Mouse (Mus musculus) forebrain, postnatal 0 days (tissue): ENCODE data around the gene Rogdi. TPM values are rescaled to one million over a fixed set of nuclear protein-coding genes. Genes with fewer than 3 reads are reported as not detected.

Source experiments
- ATAC-seq: fragments of 200-750 bp; cut with Nextera tagmentation; 2 replicates; pipeline ENCODE4 v1.8.0; 2017; ENCODE audit warnings: mild to moderate bottlenecking, moderate library complexity
- DNase-seq: peaks from one replicate; pipeline ENCODE4 v3.0.0-alpha.2; 2015
- H3K27ac ChIP-seq: fragments of 300-500 bp; sonication (generic); 2 replicates; pipeline ENCODE4 v1.5.1; 2014; ENCODE audit warnings: low read depth, mild to moderate bottlenecking, antibody characterized with exemption, low read length, moderate library complexity, mixed read lengths
- H3K27me3 ChIP-seq: fragments of 300-500 bp; sonication (generic); 2 replicates; pipeline ENCODE4 v1.6.1; 2014; ENCODE audit warnings: mild to moderate bottlenecking, low read length, mixed read lengths; ENCODE audit not compliant: insufficient read depth
- H3K36me3 ChIP-seq: fragments of 300-500 bp; sonication (generic); 2 replicates; pipeline ENCODE4 v1.6.1; 2014; ENCODE audit warnings: mild to moderate bottlenecking, moderate library complexity; ENCODE audit not compliant: insufficient read depth
- H3K4me1 ChIP-seq: fragments of 300-500 bp; sonication (generic); 2 replicates; pipeline ENCODE4 v1.6.1; 2014; ENCODE audit warnings: antibody characterized with exemption; ENCODE audit not compliant: insufficient read depth
- H3K4me2 ChIP-seq: fragments of 300-500 bp; sonication (generic); 2 replicates; pipeline ENCODE4 v1.6.1; 2014; ENCODE audit warnings: low read depth, mild to moderate bottlenecking, moderate library complexity
- H3K4me3 ChIP-seq: fragments of 300-500 bp; sonication (generic); 2 replicates; pipeline ENCODE4 v1.5.1; 2014; ENCODE audit warnings: low read depth, low read length, mixed read lengths
- H3K9ac ChIP-seq: fragments of 300-500 bp; sonication (generic); 2 replicates; pipeline ENCODE4 v1.6.1; 2014; ENCODE audit warnings: mild to moderate bottlenecking
- H3K9me3 ChIP-seq: fragments of 300-500 bp; sonication (generic); 2 replicates; pipeline ENCODE4 v1.6.1; 2016; ENCODE audit warnings: low read length
- CTCF ChIP-seq: sonication (generic); IDR thresholded peaks from 2 replicates; pipeline ENCODE4 v1.5.1; 2016; ENCODE audit warnings: antibody characterized with exemption, control low read depth, low read depth
- WGBS: fragments of 180-500 bp; shearing (Covaris S2); extraction: QIAGEN DNeasy Blood & Tissue Kit; methylation state at CpG from one replicate; pipeline ENCODE4 v1.1.7; 2014; 5-methylcytosine and 5-hydroxymethylcytosine counted together
- polyA plus RNA-seq: library from polyadenylated mRNA; unstranded; fragments of >200 nt; fragmentation: Nextera tagmentation; extraction: Ambion mirVana; gene quantifications from 2 replicates; pipeline ENCODE4 v1.2.1, GENCODE M21; 2015
- total RNA-seq: library from RNA; depleted of rRNA; stranded (reverse); fragments of >200 nt; gene quantifications from 2 replicates; pipeline ENCODE4 v1.2.3, GENCODE M21; 2014

The Rogdi gene
- total and polyA plus RNA-seq, 2 experiments from 2014 or later: 75.3 to 130 TPM

DNA sequence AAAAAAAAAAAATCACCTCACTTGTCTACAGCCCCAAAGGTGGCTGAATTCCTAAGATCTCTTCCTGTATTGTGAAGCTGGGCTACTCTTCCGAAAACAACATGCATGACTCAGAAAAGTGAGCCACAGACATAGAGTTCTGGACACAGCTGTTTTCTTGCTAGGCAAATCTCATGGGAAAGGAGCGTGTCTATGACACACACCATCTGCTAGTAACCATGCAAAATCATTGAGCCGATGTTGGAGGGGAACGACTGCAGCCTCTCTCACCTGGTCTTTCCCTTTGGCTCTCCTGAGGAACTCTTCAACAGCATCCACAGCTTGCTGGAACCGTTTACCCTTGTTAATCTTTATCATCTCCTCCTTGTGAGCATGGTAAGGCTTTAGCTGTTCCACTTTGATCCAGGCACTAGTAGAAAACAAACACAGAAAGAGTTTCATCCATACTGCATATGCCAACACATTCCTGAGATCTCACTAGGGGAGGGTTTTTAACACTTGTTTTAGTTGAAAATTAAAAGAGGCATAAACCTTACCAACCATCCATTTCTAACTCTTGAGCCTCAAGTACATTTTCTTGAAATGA, 23.4 kb upstream of the Rogdi start:
- no peaks in the 10 kb centered on the region for H3K27me3 ChIP-seq
- no peak for TF ChIP-seq CTCF
- no peak overlapping the region for H3K4me2 ChIP-seq
- H3K27ac ChIP-seq: no peak overlapping the region
- H3K9me3 ChIP-seq: no peaks in the 10 kb centered on the region
- WGBS: 93% methylated on average over 5 of the region's 5 CpGs
- no peaks in the 10 kb centered on the region for H3K4me1 ChIP-seq
- peaks cover 89% of the 10 kb centered on the region for H3K36me3 ChIP-seq
- ATAC-seq (no peak), DNase-seq (no peak)
- no peak overlapping the region for H3K4me3 ChIP-seq
- H3K9ac ChIP-seq: no peak overlapping the region

DNA sequence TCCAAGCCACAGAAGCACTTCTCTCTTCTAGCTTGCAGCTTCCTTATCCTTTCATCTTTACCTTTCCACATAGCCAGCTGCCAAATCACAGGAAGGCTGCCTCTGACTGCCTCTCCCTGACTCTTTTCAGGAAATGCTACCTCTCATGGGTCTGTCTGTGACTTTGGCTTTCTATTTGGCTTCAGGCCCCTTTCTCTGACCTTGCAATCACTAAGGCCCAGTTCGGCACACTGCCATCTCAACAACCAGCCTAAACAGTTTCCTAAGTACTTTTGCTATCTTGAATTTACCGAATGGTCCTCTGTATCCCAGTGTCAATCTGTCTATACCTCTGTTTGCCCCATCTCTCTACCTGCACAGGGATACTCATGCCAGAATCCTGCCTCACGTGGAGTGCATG, 22.2 kb upstream of the Rogdi start:
- DNase-seq (no peak), ATAC-seq (no peak)
- WGBS: 98% methylated on average over 3 of the region's 3 CpGs
- Histone ChIP-seq H3K27ac (no peak overlapping the region), H3K4me3 (no peak overlapping the region), H3K4me1 (no peaks in the 10 kb centered on the region), H3K9ac (no peak overlapping the region), H3K27me3 (no peaks in the 10 kb centered on the region), H3K9me3 (no peaks in the 10 kb centered on the region), H3K4me2 (no peak overlapping the region), H3K36me3 (peaks cover 87% of the 10 kb centered on the region)
- no peak for TF ChIP-seq CTCF

DNA sequence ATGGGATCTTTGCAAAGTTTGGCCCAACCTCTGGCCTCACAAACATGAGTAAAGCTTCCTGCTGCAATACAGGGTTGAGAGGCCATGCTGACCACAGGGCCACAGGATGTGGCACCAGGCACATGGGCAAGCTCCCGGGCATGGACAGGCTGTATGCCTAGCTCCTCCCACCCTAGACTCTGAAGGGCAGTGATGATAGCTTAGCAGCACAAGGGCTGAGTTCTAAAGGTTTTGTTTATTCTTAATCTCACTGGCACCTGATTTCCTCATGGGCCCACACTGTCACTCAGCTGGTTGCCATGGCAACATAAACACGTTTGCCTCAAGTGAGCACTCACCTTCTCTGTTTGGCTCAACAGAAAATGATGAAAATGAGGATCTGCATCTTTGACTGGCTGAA, 16.5 kb upstream of the Rogdi start:
- H3K27me3 ChIP-seq: no peaks in the 10 kb centered on the region
- no peak for TF ChIP-seq CTCF
- no peak overlapping the region for H3K4me2 ChIP-seq
- H3K9ac ChIP-seq: no peak overlapping the region
- ATAC-seq (no peak), DNase-seq (no peak)
- WGBS: 56% methylated on average over 2 of the region's 2 CpGs
- H3K9me3 ChIP-seq: no peaks in the 10 kb centered on the region
- H3K36me3 ChIP-seq: peaks cover 92% of the 10 kb centered on the region
- H3K4me1 ChIP-seq: no peaks in the 10 kb centered on the region
- no peak overlapping the region for H3K27ac ChIP-seq
- no peak overlapping the region for H3K4me3 ChIP-seq

DNA sequence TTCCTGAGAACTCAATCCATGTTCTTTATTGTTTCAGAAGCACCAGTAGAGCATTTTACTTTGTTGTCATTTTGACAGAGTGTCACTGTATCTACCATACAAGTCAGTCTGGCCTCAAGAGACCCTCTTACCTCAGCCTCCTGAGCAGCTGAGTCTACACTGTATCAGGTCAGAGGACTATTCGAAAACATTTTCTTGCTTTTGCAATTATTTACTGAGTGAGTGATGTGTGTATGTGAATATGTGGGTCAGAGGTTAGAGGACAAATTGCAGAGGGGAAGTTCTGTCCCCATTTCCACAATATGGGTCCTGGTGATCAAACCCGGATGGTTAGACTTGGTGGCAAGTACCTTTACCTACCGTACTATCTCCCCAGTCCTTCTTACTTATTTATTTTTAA, 10.7 kb upstream of the Rogdi start:
- 94% methylated on average over 3 of the region's 3 CpGs for WGBS
- H3K4me1 ChIP-seq: no peaks in the 10 kb centered on the region

DNA sequence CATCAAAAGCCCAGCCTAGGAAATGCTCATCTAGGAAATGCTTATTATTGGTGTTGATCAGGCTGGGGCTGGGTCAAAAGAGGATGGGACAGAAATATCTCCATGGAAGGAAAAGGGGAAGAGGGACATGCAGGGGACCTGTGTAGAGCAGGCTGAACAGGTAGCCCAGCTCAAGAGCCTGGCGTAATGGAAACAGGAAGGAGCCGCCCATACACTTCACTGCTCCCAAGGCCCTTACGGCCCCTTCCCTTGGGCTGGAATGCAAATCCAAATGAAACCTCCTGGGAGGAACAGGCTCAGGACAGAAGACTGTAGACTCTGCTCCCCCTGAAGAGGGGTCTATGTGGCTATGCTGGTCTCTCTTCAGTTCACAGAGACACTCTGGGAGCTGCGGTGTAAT, 1.2 kb upstream of the Rogdi start:
- Histone ChIP-seq H3K4me2 (no peak overlapping the region), H3K27ac (no peak overlapping the region), H3K9me3 (no peaks in the 10 kb centered on the region), H3K36me3 (peaks cover 54% of the 10 kb centered on the region), H3K4me1 (0 out of 2 replicates have a peak, but pooled peaks cover 4% of the 10 kb centered on the region), H3K27me3 (no peaks in the 10 kb centered on the region), H3K4me3 (no peak overlapping the region), H3K9ac (no peak overlapping the region)
- 92% methylated on average over 4 of the region's 4 CpGs for WGBS
- DNase-seq: no peak
- no peak for ATAC-seq
- no peak for TF ChIP-seq CTCF

More for the DNA sequence above, 10.7 kb upstream of the Rogdi start:
- Histone ChIP-seq H3K27me3 (no peaks in the 10 kb centered on the region), H3K36me3 (peaks cover 95% of the 10 kb centered on the region), H3K27ac (no peak overlapping the region), H3K4me2 (no peak overlapping the region), H3K4me3 (no peak overlapping the region), H3K9me3 (no peaks in the 10 kb centered on the region), H3K9ac (no peak overlapping the region)
- DNase-seq (no peak), ATAC-seq (no peak)
- TF ChIP-seq CTCF: no peak

DNA sequence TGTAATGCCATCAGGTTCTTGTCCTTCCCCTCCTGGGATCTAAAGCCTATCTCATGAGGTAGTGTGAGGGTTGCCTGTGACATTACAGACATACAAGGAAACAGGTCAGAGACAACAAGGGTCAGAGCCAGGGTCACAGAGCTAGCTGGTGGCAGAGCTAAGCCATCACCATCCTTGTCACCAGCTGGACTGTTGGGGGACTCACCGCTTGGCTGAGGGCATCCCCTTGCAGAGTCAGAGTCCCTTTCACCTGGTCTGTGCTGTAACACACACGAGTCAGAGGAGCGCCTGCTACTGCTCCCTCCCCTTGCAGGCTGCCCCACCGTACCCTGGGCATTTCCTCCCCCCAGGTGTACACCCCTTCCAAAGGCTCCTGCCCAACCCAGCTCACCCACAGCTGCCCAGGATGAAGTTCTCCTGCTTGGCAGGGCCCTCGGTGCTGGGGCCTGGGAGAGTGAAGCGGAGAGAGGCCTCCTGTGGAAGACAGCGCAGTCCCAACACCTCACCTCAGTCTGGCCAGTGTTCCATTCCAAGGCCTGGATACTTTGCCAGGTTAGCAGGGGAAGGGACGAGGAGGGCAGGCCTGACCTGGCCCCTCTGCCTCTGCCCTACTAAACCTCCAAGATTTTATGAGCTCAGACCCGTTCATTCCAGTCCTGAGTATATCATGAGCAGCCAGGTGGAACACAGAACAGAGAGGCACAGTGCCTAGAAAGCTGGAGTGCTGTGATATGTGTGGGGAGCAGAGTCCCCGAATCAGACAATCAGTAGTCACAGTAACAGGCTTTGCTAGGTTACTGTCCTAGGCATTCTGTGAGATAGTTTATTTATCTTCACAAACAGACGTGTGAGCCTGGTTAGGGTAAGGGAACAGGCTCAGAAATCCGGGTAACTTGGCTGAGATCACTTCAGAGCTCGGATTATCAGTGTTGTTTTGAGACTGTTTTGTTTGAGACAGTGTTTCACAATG, 1.0 kb downstream of the Rogdi start:
- Histone ChIP-seq H3K4me3 (peak overlapping the region; percentile 74), H3K9ac (peak overlapping the region; percentile 66), H3K27ac (peak overlapping the region; percentile 85; the same call in 1 of the 2 replicates), H3K27me3 (no peaks in the 10 kb centered on the region), H3K9me3 (no peaks in the 10 kb centered on the region), H3K36me3 (peaks cover 35% of the 10 kb centered on the region), H3K4me1 (0 out of 2 replicates have a peak, but pooled peaks cover 4% of the 10 kb centered on the region), H3K4me2 (peak overlapping the region; percentile 71)
- no peak for TF ChIP-seq CTCF
- WGBS: 50% methylated on average over 13 of the region's 13 CpGs
- DNase-seq (no peak), ATAC-seq (no peak)

DNA sequence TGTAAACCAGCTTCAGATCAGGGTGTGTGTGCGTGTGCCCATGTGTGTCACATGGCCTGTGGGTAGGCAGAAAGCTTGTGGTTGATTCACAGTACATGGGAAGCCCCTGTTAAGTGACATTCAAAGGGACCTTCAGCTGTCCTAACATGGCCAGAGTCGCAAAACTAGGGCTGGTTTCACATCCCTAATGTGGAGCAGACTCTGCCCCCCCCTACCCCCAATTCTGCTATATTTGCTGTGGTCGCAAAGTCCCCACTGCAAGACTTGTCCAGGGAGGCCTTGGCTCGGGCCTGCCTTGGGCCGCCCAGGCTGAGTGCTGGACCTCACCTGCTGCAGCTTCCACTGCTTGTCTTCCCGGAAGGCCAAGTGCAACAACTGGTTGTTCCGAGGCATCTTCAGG, 2.1 kb downstream of the Rogdi start:
- Histone ChIP-seq H3K4me2 (no peak overlapping the region), H3K4me3 (no peak overlapping the region), H3K4me1 (0 out of 2 replicates have a peak, but pooled peaks cover 4% of the 10 kb centered on the region), H3K9ac (no peak overlapping the region), H3K27ac (no peak overlapping the region), H3K27me3 (no peaks in the 10 kb centered on the region), H3K9me3 (no peaks in the 10 kb centered on the region), H3K36me3 (peaks cover 25% of the 10 kb centered on the region)
- 87% methylated on average over 7 of the region's 7 CpGs for WGBS
- ATAC-seq (no peak), DNase-seq (no peak)
- TF ChIP-seq CTCF: no peak
